Mouse (Mus musculus) lung, embryonic 16.5 days (tissue): Measurements from ENCODE around the gene Rtp3. TPM values are rescaled to one million over a fixed set of nuclear protein-coding genes. Genes with fewer than 3 reads are reported as not detected.
A peak's percentile ranks its signal among the peaks of the same experiment; 100 is the strongest.

Experiments used
- ATAC-seq: fragments of 200-750 bp; cut with Nextera tagmentation; 2 replicates; pipeline ENCODE4 v1.8.0; 2017; ENCODE audit warnings: low read depth, mild to moderate bottlenecking, moderate library complexity
- H3K27ac ChIP-seq: fragments of 300-500 bp; sonication (generic); 2 replicates; pipeline ENCODE4 v1.5.1; 2014; ENCODE audit warnings: mild to moderate bottlenecking, control low read depth, low read length
- H3K27me3 ChIP-seq: fragments of 300-500 bp; sonication (generic); 2 replicates; pipeline ENCODE4 v1.6.1; 2014; ENCODE audit warnings: low read depth, low read length, mixed read lengths; ENCODE audit not compliant: control insufficient read depth, insufficient read depth
- H3K36me3 ChIP-seq: fragments of 300-500 bp; sonication (generic); 2 replicates; pipeline ENCODE4 v1.6.1; 2014; ENCODE audit warnings: low read length; ENCODE audit not compliant: control insufficient read depth, insufficient read depth
- H3K4me1 ChIP-seq: fragments of 300-500 bp; sonication (generic); replicated peaks from 2 replicates; pipeline ENCODE4 v1.6.1; 2014; ENCODE audit warnings: low read length, mixed read lengths; ENCODE audit not compliant: control insufficient read depth, insufficient read depth
- H3K4me2 ChIP-seq: fragments of 300-500 bp; sonication (generic); 2 replicates; pipeline ENCODE4 v1.6.1; 2014; ENCODE audit warnings: low read depth, low read length, control low read depth
- H3K4me3 ChIP-seq: fragments of 300-500 bp; sonication (generic); 2 replicates; pipeline ENCODE4 v1.5.1; 2014; ENCODE audit warnings: mild to moderate bottlenecking, low read length, control low read depth
- H3K9ac ChIP-seq: fragments of 300-500 bp; sonication (generic); 2 replicates; pipeline ENCODE4 v1.6.1; 2014; ENCODE audit warnings: low read length, control low read depth
- H3K9me3 ChIP-seq: fragments of 300-500 bp; sonication (generic); 2 replicates; pipeline ENCODE4 v1.6.1; 2016; ENCODE audit warnings: low read length; ENCODE audit not compliant: control insufficient read depth
- WGBS: fragments of 180-500 bp; shearing (Covaris S2); extraction: QIAGEN DNeasy Blood & Tissue Kit; methylation state at CpG from one replicate; pipeline ENCODE4 v1.1.7; 2014; 5-methylcytosine and 5-hydroxymethylcytosine counted together
- polyA plus RNA-seq: library from polyadenylated mRNA; unstranded; fragments of >200 nt; fragmentation: Nextera tagmentation; extraction: Ambion mirVana; gene quantifications from 2 replicates; pipeline ENCODE4 v1.2.1, GENCODE M21; 2015

The Rtp3 gene
- polyA plus RNA-seq = 1.4 and 1.9 TPM in 2 replicates

- Histone ChIP-seq H3K36me3 (no peaks in the 10 kb centered on the region), H3K27ac (no peak within 1 kb of the TSS), H3K27me3 (no peaks in the 10 kb centered on the region), H3K4me3 (no peak within 1 kb of the TSS), H3K9ac (no peak within 1 kb of the TSS), H3K9me3 (no peaks in the 10 kb centered on the region), H3K4me1 (no peaks in the 10 kb centered on the region), H3K4me2 (no peak within 1 kb of the TSS)
- WGBS = 34% methylated on average over 6 of the region's 6 CpGs
- no peak for ATAC-seq
These were observed at the start of gene Rtp3 for GRCm38 (mm10) chr9:110990204-110990603. Rtp3 (minus strand) TSS chr9:110990583.

GRCm38 (mm10) chr9:111039966-111040365, 49.6 kb upstream of the Rtp3 start:
- 50% methylated on average over 4 of the region's 4 CpGs for WGBS
- Histone ChIP-seq H3K36me3 (no peaks in the 10 kb centered on the region), H3K4me3 (no peak overlapping the region), H3K4me2 (no peak overlapping the region), H3K9ac (no peak overlapping the region), H3K27me3 (no peaks in the 10 kb centered on the region), H3K4me1 (no peaks in the 10 kb centered on the region), H3K27ac (no peak overlapping the region), H3K9me3 (no peaks in the 10 kb centered on the region)
- no peak for ATAC-seq

- WGBS = 83% methylated on average over 4 of the region's 4 CpGs
- H3K4me1 ChIP-seq = no peaks in the 10 kb centered on the region
- H3K9ac ChIP-seq = no peak overlapping the region
These were observed 43.3 kb upstream of the Rtp3 start for GRCm38 (mm10) chr9:111033717-111034116.

GRCm38 (mm10) chr9:111026791-111027190, 36.4 kb upstream of the Rtp3 start:
- Histone ChIP-seq H3K4me2 (no peak overlapping the region), H3K4me3 (no peak overlapping the region), H3K27ac (no peak overlapping the region), H3K4me1 (no peaks in the 10 kb centered on the region), H3K27me3 (no peaks in the 10 kb centered on the region), H3K36me3 (no peaks in the 10 kb centered on the region), H3K9ac (no peak overlapping the region), H3K9me3 (no peaks in the 10 kb centered on the region)
- ATAC-seq = no peak
- WGBS = 84% methylated on average over 10 of the region's 10 CpGs

More at GRCm38 (mm10) chr9:111033717-111034116, 43.3 kb upstream of the Rtp3 start:
- no peak overlapping the region for H3K4me3 ChIP-seq
- no peak overlapping the region for H3K4me2 ChIP-seq
- no peak overlapping the region for H3K27ac ChIP-seq
- H3K27me3 ChIP-seq = no peaks in the 10 kb centered on the region
- no peak for ATAC-seq
- H3K36me3 ChIP-seq = no peaks in the 10 kb centered on the region
- no peaks in the 10 kb centered on the region for H3K9me3 ChIP-seq

- Histone ChIP-seq H3K36me3 (no peaks in the 10 kb centered on the region), H3K4me1 (no peaks in the 10 kb centered on the region), H3K27me3 (no peaks in the 10 kb centered on the region), H3K27ac (no peak within 1 kb of the TSS), H3K4me3 (no peak within 1 kb of the TSS), H3K9ac (no peak within 1 kb of the TSS), H3K4me2 (no peak within 1 kb of the TSS), H3K9me3 (no peaks in the 10 kb centered on the region)
- no peak for ATAC-seq
- 61% methylated on average over 5 of the region's 5 CpGs for WGBS
These were observed 28.6 kb upstream of the Rtp3 start, which contains the start of gene Ltf for GRCm38 (mm10) chr9:111019022-111019421. Ltf (plus strand) TSS chr9:111019271.

GRCm38 (mm10) chr9:111015658-111016057, 25.3 kb upstream of the Rtp3 start:
- no peaks in the 10 kb centered on the region for H3K4me1 ChIP-seq
- no peaks in the 10 kb centered on the region for H3K9me3 ChIP-seq
- ATAC-seq = no peak
- no peak overlapping the region for H3K9ac ChIP-seq
- no peak overlapping the region for H3K4me2 ChIP-seq
- no peaks in the 10 kb centered on the region for H3K27me3 ChIP-seq
- no peak overlapping the region for H3K27ac ChIP-seq
- H3K36me3 ChIP-seq = no peaks in the 10 kb centered on the region
- H3K4me3 ChIP-seq = no peak overlapping the region
- WGBS = 78% methylated on average over 4 of the region's 4 CpGs

GRCm38 (mm10) chr9:111012041-111012440, 21.7 kb upstream of the Rtp3 start:
- no peaks in the 10 kb centered on the region for H3K9me3 ChIP-seq
- 59% methylated on average over 3 of the region's 3 CpGs for WGBS
- peak; percentile 68 for ATAC-seq
- H3K36me3 ChIP-seq = no peaks in the 10 kb centered on the region
- no peaks in the 10 kb centered on the region for H3K4me1 ChIP-seq
- H3K4me3 ChIP-seq = no peak overlapping the region
- H3K27me3 ChIP-seq = no peaks in the 10 kb centered on the region
- H3K4me2 ChIP-seq = no peak overlapping the region
- H3K27ac ChIP-seq = no peak overlapping the region
- no peak overlapping the region for H3K9ac ChIP-seq

GRCm38 (mm10) chr9:111011550-111011949, 21.2 kb upstream of the Rtp3 start:
- Histone ChIP-seq H3K4me3 (no peak overlapping the region), H3K4me2 (no peak overlapping the region), H3K27ac (peak overlapping the region; percentile 34), H3K27me3 (no peaks in the 10 kb centered on the region), H3K9me3 (no peaks in the 10 kb centered on the region), H3K9ac (no peak overlapping the region), H3K4me1 (no peaks in the 10 kb centered on the region), H3K36me3 (no peaks in the 10 kb centered on the region)
- 61% methylated on average over 9 of the region's 9 CpGs for WGBS
- ATAC-seq = peak; percentile 68; the same call in 1 of the 2 replicates

- no peak overlapping the region for H3K4me2 ChIP-seq
- no peak overlapping the region for H3K9ac ChIP-seq
- ATAC-seq = no peak
- 62% methylated on average over 3 of the region's 3 CpGs for WGBS
- H3K36me3 ChIP-seq = no peaks in the 10 kb centered on the region
- no peak overlapping the region for H3K4me3 ChIP-seq
- no peaks in the 10 kb centered on the region for H3K4me1 ChIP-seq
- no peaks in the 10 kb centered on the region for H3K27me3 ChIP-seq
- no peaks in the 10 kb centered on the region for H3K9me3 ChIP-seq
- no peak overlapping the region for H3K27ac ChIP-seq
These were observed 19.4 kb upstream of the Rtp3 start for GRCm38 (mm10) chr9:111009763-111010162.

- Histone ChIP-seq H3K4me3 (no peak overlapping the region), H3K27ac (no peak overlapping the region), H3K9ac (no peak overlapping the region), H3K4me2 (no peak overlapping the region), H3K36me3 (no peaks in the 10 kb centered on the region), H3K4me1 (no peaks in the 10 kb centered on the region), H3K27me3 (no peaks in the 10 kb centered on the region), H3K9me3 (no peaks in the 10 kb centered on the region)
- ATAC-seq = no peak
- 80% methylated on average over 2 of the region's 2 CpGs for WGBS
These were observed 16.2 kb upstream of the Rtp3 start for GRCm38 (mm10) chr9:111006544-111006943.
